Comparison of ENCODE assay signal across 20 mouse cellular contexts in genomic region chr11:79293025-79293424, GRCm38 (mm10). TPM values are rescaled to one million over a fixed set of nuclear protein-coding genes. Genes with fewer than 3 reads are reported as not detected.
"Had no signal": no experiment of that assay in that cellular context is flagged by ENCODE, and none has a peak within 500 bp of the region (broad histone marks: within the 10 kb centered on the region; RNA-seq: fewer than 3 reads in every experiment).

No protein-coding gene starts in this region.

- H3K4me2 ChIP-seq: limb, embryonic 13.5 days; neural tube, embryonic 15.5 days; stomach, embryonic 15.5 days had no signal

- ATAC-seq: lung, postnatal 0 days had no signal

- H3K27ac ChIP-seq: limb, embryonic 13.5 days; liver, embryonic 14.5 days; midbrain, embryonic 10.5 days; stomach, embryonic 15.5 days had no signal

- H3K27me3 ChIP-seq: limb, embryonic 13.5 days; neural tube, embryonic 15.5 days; stomach, embryonic 15.5 days had no signal

- H3K36me3 ChIP-seq: limb, embryonic 13.5 days; midbrain, embryonic 10.5 days; neural tube, embryonic 15.5 days; stomach, embryonic 15.5 days had no signal

- H3K9ac ChIP-seq: limb, embryonic 13.5 days; liver, embryonic 14.5 days; neural tube, embryonic 15.5 days; stomach, embryonic 15.5 days had no signal

- DNase-seq: kidney, adult 9 months; left cerebral cortex, postnatal 4 days; lung, adult 2 months; lung, postnatal 36 days; midbrain, embryonic 14.5 days; right cerebral cortex, adult 18-20 months; right cerebral cortex, postnatal 25 days; spleen, adult 18-20 months; thymus, postnatal 4 days had no signal

- H3K4me1 ChIP-seq: midbrain, embryonic 10.5 days; stomach, embryonic 15.5 days had no signal

- H3K4me3 ChIP-seq: limb, embryonic 13.5 days; midbrain, embryonic 10.5 days; myocyte; neural tube, embryonic 15.5 days; stomach, embryonic 15.5 days had no signal

- H3K9me3 ChIP-seq: limb, embryonic 13.5 days; midbrain, embryonic 10.5 days; neural tube, embryonic 15.5 days; stomach, embryonic 15.5 days had no signal

RNA-seq across cellular contexts. Expression of gene Gm9964, which starts 3.7 kb away (rescaled TPM):
- total RNA-seq: liver, adult 2 months; megakaryocyte, adult 5-6 weeks had no signal
- polyA plus RNA-seq: large intestine, adult 2 months; limb, embryonic 13.5 days; liver, adult 2 months; liver, embryonic 14.5 days; lung, adult 2 months; lung, postnatal 0 days; midbrain, embryonic 10.5 days; midbrain, embryonic 14.5 days; myocyte; neural tube, embryonic 11.5 days; neural tube, embryonic 15.5 days had no signal
